Mouse (Mus musculus) erythroid progenitor cell, adult 5-6 weeks (primary cell): ENCODE measurements around the gene Fam117a. TPM values are rescaled to one million over a fixed set of nuclear protein-coding genes. Genes with fewer than 3 reads are reported as not detected.

Experiments
- ATAC-seq: replicated peaks from 2 replicates; pipeline ENCODE4 v1.8.0; 2016; ENCODE audit warnings: moderate number of reproducible peaks, mild to moderate bottlenecking, moderate TSS enrichment, inconsistent platforms; ENCODE audit not compliant: poor library complexity, low FRiP score, severe bottlenecking
- total RNA-seq, 2 experiments: library from RNA; stranded (forward) in 1 of 2; stranded (reverse) in 1 of 2; fragments of 150-400 nt in 1 of 2; fragments of 186-747, 209-891 nt in 1 of 2; gene quantifications; 2 replicates each; pipeline versions ENCODE4 v1.2.3 to v1.2.4; 2015 to 2017; ENCODE audit warnings: low replicate concordance in 2 of 2

Fam117a gene
- total RNA-seq, 2 experiments from 2014 or later, result 282 to 340 TPM

DNA sequence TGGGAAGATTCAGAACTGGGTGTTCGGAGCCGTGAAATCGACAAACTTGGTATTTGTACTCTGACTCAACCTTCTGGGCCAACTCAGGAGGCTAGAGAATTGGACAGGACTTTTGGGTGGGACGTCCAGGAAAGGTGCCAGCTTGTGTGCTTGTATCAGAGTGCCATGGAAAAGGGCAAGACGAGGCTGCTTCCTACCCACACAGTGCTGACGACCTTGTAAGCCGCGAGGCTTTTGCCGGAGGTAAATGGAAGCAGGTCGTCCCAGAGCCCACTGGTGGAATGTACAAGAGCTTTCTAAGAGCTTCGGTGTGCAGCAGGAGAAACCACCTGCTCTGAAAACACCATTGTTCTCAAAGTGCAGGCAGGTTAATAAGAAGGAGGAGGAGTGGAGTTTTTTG lies 10.6 kb upstream of the Fam117a start:
- ATAC-seq, result no peak

DNA sequence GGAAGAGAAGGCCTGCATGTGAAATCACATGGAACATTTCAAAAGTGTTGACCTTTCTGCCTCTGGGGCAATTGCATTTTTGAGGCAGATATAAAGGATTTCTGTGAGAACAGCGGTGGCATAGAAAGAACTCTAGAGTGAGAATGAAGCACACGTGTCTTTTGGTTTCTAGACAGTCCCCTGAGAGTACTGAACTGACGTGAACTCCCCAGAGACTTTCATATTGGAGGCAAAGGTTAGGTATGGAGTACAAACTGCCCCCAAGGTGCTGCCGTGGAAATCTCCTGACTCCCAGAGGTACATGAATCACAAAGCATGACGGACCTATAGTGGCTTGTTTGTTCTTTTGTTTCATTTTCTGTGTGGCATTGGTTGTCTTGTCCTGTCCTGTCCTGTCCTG lies 8.2 kb upstream of the Fam117a start:
- ATAC-seq, result no peak

DNA sequence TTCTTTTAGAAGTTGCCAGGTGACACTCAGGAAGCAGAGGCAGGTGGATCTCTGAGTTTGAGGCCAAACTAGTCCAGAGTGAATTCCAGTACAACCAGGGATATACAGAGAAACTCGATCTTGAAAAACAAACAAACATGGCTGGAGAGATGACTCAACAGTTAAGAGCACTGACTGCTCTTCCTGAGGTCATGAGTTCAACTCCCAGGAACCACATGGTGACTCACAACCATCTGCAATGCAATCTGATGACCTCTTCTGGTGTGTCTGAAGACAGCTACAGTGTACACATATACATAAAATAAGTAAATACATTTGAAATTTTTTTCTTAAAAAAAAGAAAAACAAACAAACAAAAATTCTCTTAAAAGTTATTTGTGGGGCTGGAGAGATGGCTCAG lies 6.2 kb upstream of the Fam117a start:
- no peak for ATAC-seq

DNA sequence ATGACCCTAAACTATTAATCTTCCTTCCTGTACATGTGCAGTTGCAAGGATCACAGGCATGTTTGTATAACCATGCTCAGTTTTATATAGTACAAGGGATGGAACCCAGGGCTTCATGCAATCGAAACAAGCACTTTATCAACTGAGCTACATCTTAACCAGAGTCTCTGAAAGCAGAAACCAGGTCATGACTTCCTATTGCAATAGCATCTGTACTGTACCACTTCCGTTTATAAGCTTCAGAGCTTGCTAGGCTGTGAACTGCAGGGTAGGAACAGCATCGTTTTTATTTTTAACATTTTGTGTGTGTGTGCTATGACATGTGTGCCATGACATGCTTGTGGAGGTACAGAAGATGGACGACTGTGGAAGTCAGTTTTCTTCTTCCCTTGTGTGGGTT lies 3.6 kb upstream of the Fam117a start:
- ATAC-seq, result no peak

DNA sequence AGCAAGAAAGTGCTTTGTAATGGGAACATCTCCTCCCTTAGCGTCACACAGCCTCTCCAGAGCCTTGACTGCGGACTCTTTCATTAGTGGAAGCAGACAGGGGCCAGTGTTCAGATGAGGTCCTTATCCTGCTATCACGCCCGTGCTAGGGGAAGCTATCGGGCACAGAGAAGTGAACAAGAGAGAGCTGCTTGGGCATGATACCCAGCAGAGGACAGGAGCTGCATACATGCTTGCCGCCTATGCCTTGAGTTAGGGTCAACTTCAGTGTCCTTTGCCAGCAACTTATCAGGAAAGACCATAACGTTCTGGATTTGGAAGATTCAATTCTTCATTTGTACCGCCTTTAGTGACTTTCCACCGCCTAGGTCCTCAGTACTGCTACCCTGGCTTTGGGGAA lies 3.0 kb upstream of the Fam117a start:
- ATAC-seq, result peak; percentile 73

DNA sequence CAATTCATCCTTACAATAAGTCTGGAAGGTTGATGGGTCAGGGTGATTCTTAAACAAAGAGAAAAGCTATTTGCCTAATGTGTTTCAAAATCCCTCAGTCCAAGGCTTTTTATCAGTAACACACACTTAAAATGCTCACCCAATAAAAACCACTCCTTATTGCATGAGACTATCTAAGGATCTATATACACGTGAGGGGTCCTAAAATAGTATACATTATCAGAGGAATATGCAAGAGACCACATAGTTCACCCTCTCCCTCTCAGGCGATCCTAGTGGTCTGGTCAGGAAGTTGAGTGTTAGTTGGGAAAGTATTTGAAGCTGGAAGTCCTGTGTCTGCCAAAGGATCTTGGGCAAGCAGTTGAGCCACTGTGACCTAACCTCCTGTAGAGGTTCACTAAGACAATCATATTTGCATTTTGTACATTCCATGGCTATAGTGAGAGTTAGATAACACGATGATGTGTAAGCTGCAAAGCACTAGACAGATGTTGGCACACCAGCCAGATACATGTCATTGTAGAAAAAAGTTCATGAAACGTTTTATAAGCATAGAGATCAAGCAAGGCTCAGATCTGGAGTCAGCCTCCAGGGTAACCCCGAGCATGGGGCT lies 2.3 kb upstream of the Fam117a start:
- ATAC-seq, result no peak

DNA sequence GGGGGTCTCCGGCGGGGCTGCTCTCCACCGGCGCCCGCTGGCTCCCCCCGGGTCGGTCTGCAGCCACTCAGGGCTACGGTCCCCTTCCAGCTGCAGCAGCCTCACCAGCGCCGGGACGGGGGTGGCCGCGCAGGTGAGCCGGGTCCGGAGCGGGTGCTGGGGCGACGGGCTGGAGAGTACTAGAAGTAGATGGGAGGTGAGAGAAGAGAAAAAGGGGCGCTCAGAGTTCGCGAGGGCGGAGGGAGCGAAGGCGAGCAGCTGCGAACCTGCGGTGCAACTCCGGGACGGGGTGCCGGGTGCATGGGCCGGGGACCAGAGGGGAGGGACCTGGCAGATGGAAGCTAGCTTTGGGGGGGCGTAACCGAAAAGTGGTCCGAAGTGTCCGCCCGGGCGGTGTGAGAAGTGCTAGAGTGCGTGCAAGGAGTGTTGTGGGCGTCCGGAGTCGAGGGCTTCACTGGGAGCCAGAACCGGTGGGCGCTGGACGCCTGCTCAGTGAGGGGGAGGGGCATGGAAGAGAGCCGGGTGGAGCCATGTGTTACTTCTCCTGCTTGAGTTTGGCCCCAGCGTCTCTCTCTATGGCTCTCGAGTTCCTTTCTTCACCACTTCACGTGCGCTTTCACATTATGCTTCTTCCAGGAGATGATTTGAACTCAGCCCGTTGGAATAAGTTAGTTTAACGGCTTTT lies 453 bp downstream of the Fam117a start:
- peak; percentile 37 for ATAC-seq

DNA sequence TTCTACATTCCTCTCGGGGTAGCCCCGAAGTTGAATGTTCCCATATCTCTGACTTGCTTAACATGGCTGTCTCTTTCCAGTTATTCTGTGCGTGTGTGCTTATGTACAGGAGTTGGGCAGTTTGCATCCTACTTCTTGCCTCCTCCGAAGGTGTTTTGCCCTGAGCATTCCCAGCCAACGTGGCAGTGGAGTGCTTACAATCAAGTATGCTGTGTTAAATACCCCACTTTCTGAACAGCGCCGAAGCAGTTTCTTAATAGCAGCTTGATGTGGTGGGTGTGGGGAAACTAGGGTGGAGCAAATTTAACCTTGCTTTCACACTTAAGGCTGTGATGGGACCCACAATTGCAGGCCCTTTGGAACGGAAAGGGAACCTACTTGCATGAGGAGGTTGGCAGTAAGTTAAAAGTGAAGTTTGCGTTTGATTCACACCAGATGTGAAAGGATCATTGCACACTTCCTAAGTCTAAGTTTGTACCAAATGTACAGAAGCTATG lies 1.1 kb downstream of the Fam117a start:
- no peak for ATAC-seq

DNA sequence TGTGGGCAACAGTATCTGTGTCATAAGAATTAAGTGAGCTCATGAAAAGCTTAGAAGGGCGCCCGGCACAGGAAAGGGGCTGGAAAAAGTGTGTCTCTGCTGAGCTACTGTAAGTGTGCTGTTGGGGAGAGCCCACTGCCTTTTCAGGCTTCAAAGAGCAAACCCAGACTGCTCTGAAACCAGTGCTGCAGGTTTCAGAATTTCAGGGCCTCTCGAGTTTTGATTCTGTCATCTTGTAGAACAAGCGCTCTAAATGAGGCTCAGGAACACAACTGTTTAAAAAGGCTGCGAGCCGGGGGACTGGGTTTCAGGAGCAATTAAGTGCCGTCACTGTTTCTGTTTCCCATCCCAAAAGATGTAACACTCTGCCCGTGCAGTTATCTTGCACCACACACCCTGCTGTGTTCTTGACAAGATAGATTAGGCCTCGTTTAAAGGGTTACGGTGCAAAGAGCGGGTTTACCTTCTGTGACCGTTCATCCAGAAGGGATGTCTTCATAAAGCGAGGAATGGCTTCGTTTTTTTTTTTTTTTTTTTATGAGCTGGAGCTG lies 2.7 kb downstream of the Fam117a start:
- peak; percentile 68 for ATAC-seq

DNA sequence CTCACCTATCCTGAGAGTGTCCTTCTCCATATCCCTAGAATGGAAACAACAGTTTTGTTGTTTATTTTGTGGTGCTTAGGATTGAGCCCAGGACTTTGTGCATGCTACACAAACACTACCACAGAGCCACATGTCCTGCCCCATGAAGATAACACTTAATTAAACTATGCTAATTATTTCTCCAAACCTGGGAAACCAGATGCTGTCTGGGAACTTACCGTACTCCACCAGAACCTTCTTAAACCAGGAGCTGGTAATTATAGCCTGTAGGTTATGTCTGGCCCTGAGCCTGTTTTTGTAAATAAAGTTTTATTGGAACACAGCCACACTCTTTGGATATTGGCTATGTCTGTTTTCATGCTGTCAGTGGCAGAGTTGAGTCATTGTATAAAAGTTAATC lies 3.4 kb downstream of the Fam117a start:
- no peak for ATAC-seq

DNA sequence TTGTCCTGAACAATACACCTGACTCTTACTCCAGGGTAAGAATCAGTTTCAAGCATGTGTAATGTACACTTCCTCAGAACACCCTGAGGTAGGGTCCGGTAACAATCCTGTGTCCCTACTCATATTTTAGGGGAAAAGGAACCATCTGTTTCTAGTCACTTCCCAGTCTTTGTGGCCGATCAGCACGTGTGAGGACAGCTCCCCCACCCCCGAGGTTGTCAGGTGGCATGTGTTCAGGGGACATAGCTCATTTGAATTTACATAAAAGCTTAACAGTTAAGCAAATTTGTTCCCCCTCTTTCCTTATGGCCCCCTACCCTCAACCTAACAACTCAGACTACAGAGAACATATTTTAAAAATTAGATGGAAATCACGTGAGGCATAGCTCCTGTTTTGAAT lies 3.8 kb downstream of the Fam117a start:
- ATAC-seq, result no peak

DNA sequence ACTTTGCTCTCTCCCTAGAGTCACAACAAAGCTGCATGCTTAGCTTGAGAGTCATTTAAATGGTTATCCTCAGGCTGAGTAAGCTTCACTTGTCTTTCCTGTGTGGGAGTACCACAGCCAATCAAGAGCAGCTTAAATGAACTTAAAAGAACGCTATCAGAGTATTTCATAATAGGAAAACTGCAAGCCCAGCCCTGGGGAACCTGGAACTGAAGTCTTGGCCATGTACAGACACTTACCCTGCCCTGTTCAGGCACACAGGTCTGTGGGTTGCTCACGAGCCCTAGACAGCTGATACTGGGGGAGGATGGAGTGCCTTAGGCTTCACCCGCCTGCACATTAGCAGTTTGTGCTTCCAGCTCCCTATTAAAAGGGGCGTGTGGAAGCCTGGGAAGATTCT lies 6.4 kb downstream of the Fam117a start:
- ATAC-seq, result no peak

DNA sequence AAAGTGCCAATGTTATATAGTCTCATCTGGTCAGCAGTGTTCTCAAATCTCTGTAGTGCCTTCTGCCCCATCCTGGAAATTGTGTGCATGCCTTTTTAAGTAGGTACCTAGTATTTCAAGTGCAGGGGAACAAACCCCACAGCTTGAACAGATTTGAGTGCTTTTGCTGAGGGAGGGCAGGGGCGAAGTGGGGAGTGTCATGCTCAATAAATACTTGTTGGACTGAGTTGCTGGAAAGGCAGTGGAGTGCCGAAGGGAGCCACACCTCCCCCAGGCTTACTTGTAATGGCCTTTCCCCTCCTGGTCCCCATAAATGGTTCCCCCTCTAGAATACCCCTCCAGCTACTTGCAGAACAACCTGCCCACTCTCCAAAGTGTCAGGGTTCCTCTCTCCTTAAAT lies 7.4 kb downstream of the Fam117a start:
- no peak for ATAC-seq

DNA sequence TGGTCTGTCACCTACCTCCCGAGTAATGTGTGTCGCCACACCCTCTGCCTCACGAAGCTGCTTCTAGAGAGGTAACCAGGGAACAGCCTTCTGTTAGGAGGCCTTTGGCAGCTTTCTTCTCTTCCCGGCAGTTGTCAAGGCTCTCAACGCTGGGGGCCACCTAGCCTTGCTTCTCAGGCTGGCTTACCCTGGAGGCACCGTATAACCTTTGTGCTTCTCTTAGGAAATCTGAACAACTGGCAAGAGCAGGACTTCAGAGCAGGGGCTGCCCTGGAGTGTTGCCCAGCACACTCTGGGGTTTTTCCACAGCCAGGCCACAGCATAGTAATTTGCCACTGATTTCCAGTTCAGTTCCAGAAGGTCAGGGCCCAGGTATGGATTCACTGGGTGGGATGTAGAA lies 13.5 kb downstream of the Fam117a start:
- no peak for ATAC-seq

DNA sequence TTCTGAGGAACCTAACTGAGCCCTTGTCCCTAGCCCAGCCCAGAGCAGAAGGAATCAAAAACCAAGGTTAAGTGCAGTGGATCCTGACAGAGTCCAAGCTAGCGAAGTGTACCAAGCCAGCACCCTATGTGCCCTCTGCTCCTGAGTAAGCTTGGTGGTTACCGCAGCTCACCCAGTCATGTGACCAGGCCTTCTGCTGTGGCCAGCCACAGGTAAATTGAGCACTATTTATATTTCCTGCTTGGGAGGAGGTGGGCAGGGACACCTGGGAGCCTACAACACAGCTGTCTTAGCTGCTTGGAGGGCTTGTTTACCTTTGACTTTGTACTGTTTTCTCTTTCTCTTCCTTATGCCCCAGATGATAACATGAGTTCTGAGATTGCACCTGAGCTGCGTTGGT lies 14.1 kb downstream of the Fam117a start:
- ATAC-seq, result no peak

DNA sequence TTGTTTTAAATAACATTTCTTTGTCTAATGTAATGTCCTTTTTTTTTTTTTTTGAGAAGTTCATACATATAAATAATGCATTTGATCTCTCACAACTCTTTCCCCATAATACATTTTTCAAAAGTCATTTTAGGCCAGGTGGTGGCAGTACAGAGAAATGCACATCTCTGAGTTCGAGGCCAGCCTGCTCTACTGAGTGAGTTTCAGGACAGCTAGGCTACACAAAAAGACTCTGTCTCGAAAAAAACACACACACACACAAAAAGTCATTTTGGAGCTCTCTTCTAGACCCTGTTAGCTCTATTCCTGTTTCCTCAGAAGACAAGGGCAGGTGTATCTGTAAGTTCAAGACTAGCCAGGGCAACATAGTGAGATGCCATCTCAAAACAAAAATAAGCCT lies 15.9 kb downstream of the Fam117a start:
- no peak for ATAC-seq

DNA sequence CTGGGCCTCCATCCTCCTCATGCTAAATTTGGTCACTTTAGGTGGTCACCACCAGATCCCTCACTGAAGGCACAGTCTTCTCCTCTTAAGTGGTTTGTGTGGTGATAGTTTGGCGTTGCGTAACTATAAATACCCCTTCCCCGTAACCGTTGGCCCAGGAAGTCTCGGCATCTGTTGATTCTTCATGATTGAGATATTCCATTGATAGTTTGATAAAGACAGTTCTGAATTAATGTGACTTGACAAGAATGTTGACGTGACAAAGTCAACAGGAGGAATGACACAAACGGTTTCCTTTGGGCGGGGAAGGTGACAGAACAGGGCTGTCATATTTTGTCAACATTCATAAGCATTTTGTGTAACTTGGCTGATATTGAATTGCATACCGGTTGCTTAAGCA lies 16.4 kb downstream of the Fam117a start:
- no peak for ATAC-seq

DNA sequence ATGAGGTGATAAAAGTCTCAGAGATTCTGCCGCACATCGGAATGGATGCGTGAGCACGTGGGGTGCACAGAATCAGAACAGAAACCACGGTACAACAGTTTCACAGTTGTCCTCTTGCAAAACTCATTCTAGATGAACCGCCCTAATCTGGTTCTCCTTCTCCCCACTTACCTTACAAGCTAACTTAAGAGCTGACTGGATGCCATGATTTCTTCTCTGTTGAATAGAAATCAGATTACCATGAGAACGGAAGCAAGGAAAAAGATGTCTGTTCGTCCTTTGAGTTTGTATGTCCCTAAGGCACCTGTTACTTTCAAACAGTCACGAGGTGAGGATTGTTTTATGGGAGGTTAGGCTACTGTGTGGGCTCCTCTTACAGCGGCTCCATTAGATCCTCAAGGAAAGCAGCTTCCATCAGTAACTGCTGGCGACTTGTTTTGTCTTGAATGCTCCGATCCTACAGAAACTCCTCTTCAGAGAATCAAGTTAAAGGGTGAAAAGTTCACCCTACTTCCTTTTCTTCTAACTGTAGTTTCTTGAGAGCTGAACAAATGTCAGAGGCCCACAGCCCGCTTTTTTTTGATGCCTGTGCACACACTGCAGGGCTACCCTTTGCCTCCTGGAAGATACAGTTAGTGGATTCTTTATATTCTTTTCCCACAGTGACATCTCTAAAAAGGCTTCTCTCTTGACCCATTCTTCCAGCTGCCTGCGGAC lies 17.6 kb downstream of the Fam117a start:
- no peak for ATAC-seq

DNA sequence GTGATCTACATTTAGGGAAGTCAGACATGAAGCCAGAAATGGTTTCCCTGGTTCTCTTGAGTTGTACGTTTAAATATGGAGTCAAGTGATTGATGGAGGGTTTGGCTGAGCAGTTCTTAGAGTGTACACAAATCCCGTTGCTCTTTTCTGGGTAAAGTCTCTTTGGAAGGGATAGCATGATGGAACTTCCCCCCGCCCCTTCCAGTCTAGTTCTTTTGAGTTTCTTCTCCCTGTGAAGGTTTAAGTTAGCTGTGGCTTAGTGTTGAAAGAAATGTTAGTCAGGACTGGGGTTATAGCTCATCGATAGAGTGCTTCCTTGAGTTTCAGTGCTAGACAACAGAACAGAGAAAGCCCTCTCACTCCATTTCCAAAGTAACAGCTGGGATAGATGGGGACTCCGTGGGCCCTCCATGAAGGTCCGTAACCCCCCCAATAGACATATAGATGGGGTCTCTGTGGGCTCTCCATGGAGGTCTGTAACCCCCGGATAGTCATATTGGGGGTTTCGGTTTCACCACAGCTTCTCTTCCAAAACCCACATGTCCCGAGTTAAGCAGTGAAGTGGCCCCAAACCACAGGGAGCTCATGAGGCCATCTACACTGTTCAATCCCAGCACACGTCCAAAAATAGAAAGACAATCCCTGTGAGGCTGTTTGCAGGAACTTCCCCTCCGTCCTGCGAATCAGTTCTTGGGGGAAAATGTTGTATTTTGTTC lies 18.3 kb downstream of the Fam117a start:
- no peak for ATAC-seq

DNA sequence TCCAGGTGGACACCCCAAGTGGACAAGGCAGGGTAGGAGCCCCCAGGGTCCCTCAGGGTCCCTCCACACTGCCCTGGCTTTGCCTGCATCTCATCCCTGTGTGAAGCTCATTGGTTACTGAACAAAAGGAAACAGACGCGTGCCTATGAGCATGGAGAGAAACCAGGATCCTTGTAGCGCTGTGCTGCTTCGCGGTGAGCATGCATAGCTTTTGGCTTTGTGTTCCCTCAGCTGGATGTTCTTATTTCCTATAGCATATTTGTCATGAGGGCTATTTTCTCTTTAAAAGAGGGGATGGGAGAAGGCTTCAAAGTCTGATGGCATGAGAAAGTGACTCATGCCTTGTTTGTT lies 18.8 kb downstream of the Fam117a start:
- no peak for ATAC-seq
